Mouse (Mus musculus): ENCODE measurements around the gene Ccdc43.

DNA sequence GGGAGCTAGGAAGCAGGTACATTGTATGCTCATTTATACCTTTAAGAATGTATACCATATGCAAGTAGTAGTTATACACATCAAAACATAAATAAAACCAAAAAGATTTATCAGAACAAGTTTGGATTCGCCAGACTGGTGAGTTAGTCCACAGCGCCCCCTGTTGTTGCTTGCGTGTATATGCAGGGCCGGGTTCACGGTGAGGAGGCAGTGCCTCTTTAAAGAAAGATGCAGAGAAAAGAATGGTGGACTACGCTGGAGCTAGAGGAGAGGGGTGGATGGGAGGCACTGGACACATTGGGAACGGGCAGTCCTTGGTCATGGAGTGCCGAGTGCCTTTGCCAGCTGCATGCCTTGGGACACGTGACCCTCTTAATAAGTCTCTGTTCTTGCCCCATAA, 46.2 kb downstream of the Ccdc43 start:
- TF ChIP-seq USF2 (IDR thresholded peaks at IDR 0.05; ENCODE audit: borderline replicate concordance in 1 of 2, insufficient read depth in 1 of 2, low read depth in 1 of 2, low read length in 2 of 2) = no peak
- no peak for TF ChIP-seq SIN3A (IDR thresholded peaks at IDR 0.05; ENCODE audit: low read length)
- TF ChIP-seq CTCF (IDR thresholded peaks at IDR 0.05 in 2 of 3, conservative IDR thresholded peaks at IDR 0.05 in 1 of 3; ENCODE audit: control insufficient read depth in 1 of 3, insufficient read depth in 1 of 3, low read depth in 2 of 3, low read length in 3 of 3, poor library complexity in 1 of 3, severe bottlenecking in 1 of 3) = peak; percentile 92 to 94 (median 94)
- no peak for TF ChIP-seq USF1 (IDR thresholded peaks at IDR 0.05; ENCODE audit: low read depth, low read length)
- no peak for TF ChIP-seq KAT2A (conservative IDR thresholded peaks at IDR 0.05; ENCODE audit: low read depth, low read length)
- TF ChIP-seq POLR2AphosphoS2 (IDR thresholded peaks at IDR 0.05; ENCODE audit: low read length) = no peak
- TF ChIP-seq GABPA (IDR thresholded peaks at IDR 0.05; ENCODE audit: low read depth, low read length) = no peak
- no peak for TF ChIP-seq POLR2A (IDR thresholded peaks at IDR 0.05; ENCODE audit: control insufficient read depth in 1 of 2, insufficient read depth in 1 of 2, low read depth in 1 of 2, low read length in 2 of 2, poor library complexity in 1 of 2)
